Mouse (Mus musculus) myocyte (in vitro differentiated cells): Measurements from ENCODE around the gene Gm9821. TPM values are rescaled to one million over a fixed set of nuclear protein-coding genes. Genes with fewer than 3 reads are reported as not detected.

ENCODE experiments used
- H3K27me3 ChIP-seq: one replicate; pipeline ENCODE4 v1.6.1; 2011; ENCODE audit not compliant: control insufficient read depth, insufficient read depth, insufficient read length
- H3K36me3 ChIP-seq: one replicate; pipeline ENCODE4 v1.6.1; 2011; ENCODE audit not compliant: control insufficient read depth, insufficient read depth
- H3K4me2 ChIP-seq: one replicate; pipeline ENCODE4 v1.6.1; 2011; ENCODE audit warnings: low read depth, control low read depth
- H3K4me3 ChIP-seq: one replicate; pipeline ENCODE4 v1.5.1; 2011; ENCODE audit warnings: mild to moderate bottlenecking, control low read depth, moderate library complexity
- H3K79me2 ChIP-seq: one replicate; pipeline ENCODE4 v1.6.1; 2011; ENCODE audit not compliant: control insufficient read depth, insufficient read depth
- H3ac ChIP-seq: one replicate; pipeline ENCODE4 v1.6.1; 2011; ENCODE audit not compliant: control insufficient read depth, insufficient read length
- CEBPB ChIP-seq: IDR thresholded peaks from 2 replicates; pipeline ENCODE4 v1.6.1; 2011; ENCODE audit warnings: mild to moderate bottlenecking, moderate library complexity; ENCODE audit not compliant: poor library complexity, insufficient read depth, severe bottlenecking
- E2F4 ChIP-seq: IDR thresholded peaks from one replicate; pipeline ENCODE4 v1.6.1; 2011; ENCODE audit warnings: mild to moderate bottlenecking, control low read depth, moderate library complexity; ENCODE audit not compliant: insufficient read depth
- MAX ChIP-seq: IDR thresholded peaks from one replicate; pipeline ENCODE4 v1.6.1; 2011; ENCODE audit warnings: low read depth, mild to moderate bottlenecking, control low read depth
- MYOD1 ChIP-seq, 3 experiments: IDR thresholded peaks; one replicate each; pipeline ENCODE4 v1.6.1; 2011; ENCODE audit warnings: control low read depth in 2 of 3, low read depth in 2 of 3, mild to moderate bottlenecking in 2 of 3, moderate library complexity in 1 of 3; ENCODE audit not compliant: insufficient read length in 2 of 3, control insufficient read depth in 1 of 3
- MYOG ChIP-seq, 3 experiments: IDR thresholded peaks; one replicate each; pipeline ENCODE4 v1.6.1; 2011; ENCODE audit warnings: control low read depth in 2 of 3, low read depth in 2 of 3, mild to moderate bottlenecking in 2 of 3; ENCODE audit not compliant: insufficient read length in 2 of 3, control insufficient read depth in 1 of 3, insufficient read depth in 1 of 3
- POLR2A ChIP-seq: IDR thresholded peaks from one replicate; pipeline ENCODE4 v1.6.1; 2011; ENCODE audit warnings: low read depth, mild to moderate bottlenecking, control low read depth, moderate library complexity; ENCODE audit not compliant: insufficient read length
- POLR2AphosphoS2 ChIP-seq: IDR thresholded peaks from one replicate; pipeline ENCODE4 v1.6.1; 2011; ENCODE audit warnings: low read depth, control low read depth; ENCODE audit not compliant: insufficient read length
- REST ChIP-seq: IDR thresholded peaks from one replicate; pipeline ENCODE4 v1.6.1; 2011; ENCODE audit warnings: mild to moderate bottlenecking, control low read depth, moderate library complexity; ENCODE audit not compliant: insufficient read depth, insufficient read length
- SRF ChIP-seq: IDR thresholded peaks from one replicate; pipeline ENCODE4 v1.6.1; 2011; ENCODE audit warnings: low read depth; ENCODE audit not compliant: control insufficient read depth, insufficient read length
- TCF12 ChIP-seq: IDR thresholded peaks from one replicate; pipeline ENCODE4 v1.6.1; 2011; ENCODE audit warnings: mild to moderate bottlenecking, control low read depth; ENCODE audit not compliant: poor library complexity, insufficient read depth, severe bottlenecking
- TCF3 ChIP-seq: IDR thresholded peaks from one replicate; pipeline ENCODE4 v1.6.1; 2011; ENCODE audit warnings: low read depth, control low read depth; ENCODE audit not compliant: insufficient read length
- USF1 ChIP-seq: IDR thresholded peaks from one replicate; pipeline ENCODE4 v1.6.1; 2011; ENCODE audit warnings: low read depth, mild to moderate bottlenecking, control low read depth, moderate library complexity
- polyA plus RNA-seq: library from polyadenylated mRNA; unstranded; fragments of >200 nt; fragmentation: generic; extraction: Trizol; gene quantifications from one replicate; pipeline ENCODE4 v1.2.1, GENCODE M21; 2012; ENCODE audit warnings: missing spikeins

Gene Gm9821
- polyA plus RNA-seq, 1 experiment = 4.7 TPM

DNA sequence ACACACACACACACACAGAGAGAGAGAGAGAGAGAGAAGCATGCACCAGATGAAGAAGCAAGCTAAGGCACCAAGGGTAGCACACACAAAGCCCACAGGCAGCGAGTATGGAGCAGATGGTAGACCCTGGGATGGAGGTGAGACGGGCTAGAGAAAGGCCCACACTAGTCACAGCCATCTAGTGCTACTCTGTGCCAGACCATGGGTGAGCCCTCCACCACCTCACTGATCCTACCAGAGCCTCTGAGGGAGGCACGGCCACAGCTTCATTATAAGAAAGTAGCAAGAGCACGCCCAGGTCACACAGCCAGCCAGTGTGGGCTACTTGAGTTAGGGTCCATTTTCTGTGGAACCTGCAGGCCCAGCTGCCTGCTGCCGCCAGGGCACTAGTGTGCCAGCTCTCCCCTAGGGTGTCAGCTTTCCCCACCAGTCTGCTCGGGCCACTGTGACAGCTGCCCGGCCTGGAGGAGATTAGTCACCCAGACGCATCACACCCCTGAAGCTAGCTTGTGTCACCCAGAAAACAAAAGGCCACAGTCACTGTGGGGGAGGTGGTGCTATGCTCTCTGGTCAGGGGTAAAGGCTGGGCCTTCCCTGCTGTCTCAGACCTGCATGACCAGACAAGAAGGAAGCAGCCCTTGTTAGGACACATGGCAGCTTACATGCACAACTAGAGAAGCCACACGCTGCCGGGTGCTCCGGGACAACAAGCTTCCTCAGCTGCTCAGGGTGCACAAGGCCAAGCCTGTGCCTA, 2.1 kb downstream of the Gm9821 start:
- no peaks in the 10 kb centered on the region for H3K27me3 ChIP-seq
- peak overlapping the region; percentile 73 for H3K4me2 ChIP-seq
- peaks cover 26% of the 10 kb centered on the region for H3K79me2 ChIP-seq
- TF ChIP-seq MYOG (IDR thresholded peaks at IDR 0.05; ENCODE audit: control insufficient read depth in 1 of 3, insufficient read depth in 1 of 3, insufficient read length in 2 of 3, low read depth in 2 of 3) (peak; percentile 95 to 99 (median 98)), USF1 (no peak), TCF12 (peak; percentile 91), CEBPB (no peak), E2F4 (no peak), POLR2A (peak; percentile 63), SRF (peak; percentile 69), POLR2AphosphoS2 (peak; percentile 69), TCF3 (peak; percentile 81), MYOD1 (IDR thresholded peaks at IDR 0.05; ENCODE audit: control insufficient read depth in 1 of 3, insufficient read length in 2 of 3, low read depth in 2 of 3) (peak; percentile 79 to 97 (median 97))
- no peak overlapping the region for H3ac ChIP-seq
- H3K36me3 ChIP-seq = peaks cover 4% of the 10 kb centered on the region
- peak overlapping the region; percentile 19 for H3K4me3 ChIP-seq

- Histone ChIP-seq H3K4me3 (peak overlapping the region; percentile 19), H3K4me2 (peak overlapping the region; percentile 73), H3K36me3 (peaks cover 4% of the 10 kb centered on the region), H3ac (no peak overlapping the region), H3K27me3 (no peaks in the 10 kb centered on the region), H3K79me2 (peaks cover 27% of the 10 kb centered on the region)
- TF ChIP-seq SRF (no peak), CEBPB (no peak), TCF12 (no peak), MAX (no peak), REST (no peak), E2F4 (no peak), MYOD1 (IDR thresholded peaks at IDR 0.05; ENCODE audit: control insufficient read depth in 1 of 3, insufficient read length in 2 of 3, low read depth in 2 of 3) (no peak), MYOG (IDR thresholded peaks at IDR 0.05; ENCODE audit: control insufficient read depth in 1 of 3, insufficient read depth in 1 of 3, insufficient read length in 2 of 3, low read depth in 2 of 3) (no peak), POLR2A (no peak), POLR2AphosphoS2 (no peak), TCF3 (no peak), USF1 (no peak)
Measured at GRCm38 (mm10) chr2:91948151-91948509, 2.6 kb downstream of the Gm9821 start.

GRCm38 (mm10) chr2:91948792-91949241, 3.3 kb downstream of the Gm9821 start:
- TF ChIP-seq SRF (no peak), REST (no peak), E2F4 (no peak), MYOD1 (IDR thresholded peaks at IDR 0.05; ENCODE audit: control insufficient read depth in 1 of 3, insufficient read length in 2 of 3, low read depth in 2 of 3) (peak; percentile 54 to 95 (median 72)), TCF12 (peak; percentile 73), TCF3 (peak; percentile 72), MYOG (IDR thresholded peaks at IDR 0.05; ENCODE audit: control insufficient read depth in 1 of 3, insufficient read depth in 1 of 3, insufficient read length in 2 of 3, low read depth in 2 of 3) (peak; percentile 67 to 95 (median 77))
- no peak overlapping the region for H3ac ChIP-seq
- H3K4me2 ChIP-seq = peak overlapping the region; percentile 73
- H3K4me3 ChIP-seq = peak overlapping the region; percentile 19
- no peaks in the 10 kb centered on the region for H3K27me3 ChIP-seq
- H3K36me3 ChIP-seq = no peaks in the 10 kb centered on the region
- H3K79me2 ChIP-seq = peaks cover 32% of the 10 kb centered on the region

DNA sequence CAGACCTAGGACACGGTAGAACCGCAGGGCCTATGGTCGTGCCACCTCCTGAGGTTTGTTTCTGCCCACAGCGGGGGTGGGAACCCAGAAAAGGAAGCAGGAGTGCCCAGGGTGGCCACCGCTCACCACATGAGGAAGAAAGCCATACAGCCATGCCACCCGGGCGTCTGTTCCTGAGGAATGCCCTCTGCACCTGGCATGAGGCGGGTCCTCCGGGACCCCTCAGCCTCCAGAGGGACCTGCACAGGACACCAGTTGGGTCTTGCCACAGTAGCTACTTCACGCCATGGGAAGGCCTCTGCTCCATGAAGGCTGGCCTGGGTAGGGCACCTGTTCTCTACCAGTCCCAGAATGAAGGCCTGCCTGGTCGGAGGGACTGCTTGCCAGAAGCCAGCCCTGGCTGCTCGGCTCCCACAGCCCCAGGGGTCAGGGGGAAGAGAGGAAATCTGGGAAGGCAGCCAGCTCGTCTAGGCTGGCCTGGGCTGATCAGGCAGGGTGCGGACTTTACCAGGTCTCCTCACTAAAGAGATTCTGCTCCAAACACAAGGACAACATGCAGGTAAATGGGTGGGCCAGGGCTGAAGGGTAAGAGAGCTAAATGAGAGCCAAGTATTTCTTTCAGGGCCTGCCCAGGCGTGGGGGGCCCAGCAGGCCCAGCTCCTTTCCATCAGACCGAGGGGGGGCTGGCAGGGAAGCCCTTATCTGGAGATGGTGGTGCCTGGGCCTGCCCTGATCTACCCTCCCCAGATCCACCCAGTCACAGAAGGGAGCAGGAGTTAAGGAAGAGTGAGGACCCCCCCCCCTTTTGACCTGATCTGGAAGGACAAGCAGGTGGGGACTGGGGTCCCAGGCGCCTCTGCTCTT, 4.1 kb downstream of the Gm9821 start:
- Histone ChIP-seq H3K79me2 (peaks cover 38% of the 10 kb centered on the region), H3ac (no peak overlapping the region), H3K36me3 (no peaks in the 10 kb centered on the region), H3K4me3 (peak overlapping the region; percentile 19), H3K4me2 (peak overlapping the region; percentile 73), H3K27me3 (no peaks in the 10 kb centered on the region)
- TF ChIP-seq MYOD1 (IDR thresholded peaks at IDR 0.05; ENCODE audit: control insufficient read depth in 1 of 3, insufficient read length in 2 of 3, low read depth in 2 of 3) (peak in 2 of 3 experiments; percentile 52 to 66), TCF12 (no peak), E2F4 (no peak), MAX (no peak), TCF3 (no peak), POLR2A (peak; percentile 9), SRF (no peak), POLR2AphosphoS2 (no peak), MYOG (IDR thresholded peaks at IDR 0.05; ENCODE audit: control insufficient read depth in 1 of 3, insufficient read depth in 1 of 3, insufficient read length in 2 of 3, low read depth in 2 of 3) (peak in 2 of 3 experiments; percentile 68 to 74), REST (no peak), USF1 (no peak), CEBPB (no peak)
